Mouse (Mus musculus) layer of hippocampus, postnatal 14 days (tissue): ENCODE measurements around the gene Ptprr. TPM values are rescaled to one million over a fixed set of nuclear protein-coding genes. Genes with fewer than 3 reads are reported as not detected.

Experiments used
- DNase-seq, 2 experiments: peaks; one replicate each; pipeline ENCODE4 v3.0.0; 2021 to 2022; ENCODE audit warnings: low spot score in 2 of 2, mixed read lengths in 1 of 2
- total RNA-seq, 2 experiments: library from RNA; stranded (reverse); gene quantifications; 2 replicates each; pipeline ENCODE4 v1.2.3; 2021

Gene Ptprr
- total RNA-seq, 2 experiments from 2014 or later = 22.2 to 23.2 TPM

GRCm38 (mm10) chr10:116194409-116194808 lies 176.4 kb downstream of the Ptprr start:
- DNase-seq = no peak

DNA sequence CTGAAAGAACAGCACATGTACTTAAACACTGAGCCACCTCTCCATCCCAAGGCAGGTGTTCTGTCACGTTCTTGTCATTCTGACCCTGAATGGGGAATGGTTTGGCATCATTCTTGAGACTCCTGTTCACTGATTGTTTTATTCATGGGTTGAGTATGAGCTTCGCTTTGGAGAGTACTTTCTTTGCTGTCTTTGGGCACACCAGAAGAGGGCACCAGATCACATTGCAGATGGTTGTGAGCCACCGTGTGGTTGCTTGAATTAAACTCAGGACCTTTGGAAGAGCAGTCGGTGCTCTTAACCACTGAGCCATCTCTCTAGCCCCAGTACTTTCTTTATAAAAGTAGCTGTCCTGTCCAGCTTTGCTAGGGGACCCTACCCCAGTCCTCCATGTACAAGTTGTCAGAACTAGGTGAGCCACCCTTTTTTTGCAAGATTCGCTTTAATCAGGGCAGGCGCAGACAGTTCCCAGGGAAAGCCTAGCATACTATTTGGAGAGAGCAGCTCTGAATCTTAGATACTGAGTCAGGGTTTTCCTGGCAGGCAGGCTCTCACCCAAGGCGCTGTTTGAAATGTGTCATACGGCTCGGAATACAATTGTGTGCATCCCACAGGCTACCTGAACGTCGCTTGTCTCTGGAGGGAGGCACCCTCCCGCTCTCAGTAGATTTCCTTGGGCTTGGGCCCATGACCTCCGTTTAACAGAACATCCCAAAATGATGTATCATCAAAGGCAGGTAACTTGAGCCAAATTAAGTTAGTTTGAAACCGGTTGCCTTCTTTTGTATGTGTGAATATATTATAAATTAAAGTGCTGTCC lies 178.8 kb downstream of the Ptprr start:
- DNase-seq = peak; percentile 13 to 29

DNA sequence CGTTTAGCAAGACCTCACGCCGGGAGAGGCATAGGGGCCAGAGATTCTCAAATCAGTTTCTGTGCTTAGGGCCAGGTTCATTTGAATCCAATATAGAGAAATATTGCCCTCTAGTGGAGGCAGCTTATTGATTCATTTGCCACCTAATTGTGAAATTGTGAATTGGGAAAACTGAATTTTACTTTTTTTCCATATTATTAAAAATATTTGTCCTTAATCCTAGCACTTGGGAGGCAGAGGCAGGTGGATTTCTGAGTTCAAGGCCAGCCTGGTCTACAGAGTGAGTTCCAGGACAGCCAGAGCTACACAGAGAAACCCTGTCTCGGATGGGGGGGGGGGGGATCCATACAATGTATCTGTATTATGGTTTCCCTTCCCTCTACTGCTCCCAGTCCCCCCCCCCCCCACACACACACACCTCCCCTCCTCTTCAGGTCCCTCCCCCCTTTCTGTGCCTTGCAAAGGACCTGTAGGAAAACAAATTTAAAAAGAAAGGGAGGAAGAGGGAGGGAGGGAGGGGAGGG lies 179.5 kb downstream of the Ptprr start:
- peak in 1 of 2 experiments; percentile 67 for DNase-seq

- peak in 1 of 2 experiments; percentile 16 for DNase-seq
Observed at GRCm38 (mm10) chr10:116199035-116199434, 181.0 kb downstream of the Ptprr start.

- no peak for DNase-seq
Observed at GRCm38 (mm10) chr10:116201542-116201941, 183.5 kb downstream of the Ptprr start.

GRCm38 (mm10) chr10:116205580-116206358 lies 187.8 kb downstream of the Ptprr start:
- DNase-seq = no peak

DNA sequence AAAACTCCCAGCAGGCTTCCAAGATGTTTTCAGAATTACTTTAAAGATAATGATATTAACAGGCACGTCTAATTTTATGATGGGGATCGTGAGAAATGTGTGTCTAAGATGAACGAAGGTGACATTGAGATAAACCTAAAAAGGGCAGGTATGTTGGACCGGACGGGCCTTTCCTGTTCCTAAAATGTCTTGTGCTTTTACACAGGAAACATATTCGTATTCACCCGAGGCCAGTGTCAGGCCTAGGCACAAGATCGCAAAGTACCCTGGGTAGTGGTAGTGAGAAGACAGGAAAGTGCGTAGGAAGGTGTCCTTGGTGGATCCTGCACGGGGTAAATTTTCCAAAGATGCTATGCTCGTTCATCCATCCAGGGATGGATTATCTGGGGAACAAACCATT lies 188.4 kb downstream of the Ptprr start:
- no peak for DNase-seq

GRCm38 (mm10) chr10:116207987-116208726 lies 190.1 kb downstream of the Ptprr start:
- peak; percentile 29 to 42 for DNase-seq

DNA sequence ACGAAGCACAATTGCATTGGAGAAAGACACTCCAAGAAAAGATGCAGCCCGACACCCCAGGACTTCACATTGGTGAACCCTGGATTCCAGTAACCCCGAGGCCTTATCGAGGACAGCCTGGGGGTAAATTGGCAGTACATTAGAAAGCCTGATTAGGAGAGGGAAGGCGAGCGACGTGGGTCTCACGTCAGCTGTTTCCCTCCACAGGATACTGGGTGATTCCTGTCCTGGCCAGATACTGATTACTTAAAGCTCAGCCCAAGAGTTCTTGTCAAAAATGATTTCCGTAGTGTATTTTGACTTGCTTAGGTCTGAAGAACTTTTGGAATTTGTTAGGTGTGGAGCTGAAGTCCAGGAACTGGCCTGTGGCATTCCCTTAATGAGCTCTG lies 190.7 kb downstream of the Ptprr start:
- no peak for DNase-seq

- DNase-seq = no peak
Observed at GRCm38 (mm10) chr10:116212127-116212526, 194.1 kb downstream of the Ptprr start.

- no peak for DNase-seq
Observed at GRCm38 (mm10) chr10:116220336-116221118, 202.5 kb downstream of the Ptprr start.

DNA sequence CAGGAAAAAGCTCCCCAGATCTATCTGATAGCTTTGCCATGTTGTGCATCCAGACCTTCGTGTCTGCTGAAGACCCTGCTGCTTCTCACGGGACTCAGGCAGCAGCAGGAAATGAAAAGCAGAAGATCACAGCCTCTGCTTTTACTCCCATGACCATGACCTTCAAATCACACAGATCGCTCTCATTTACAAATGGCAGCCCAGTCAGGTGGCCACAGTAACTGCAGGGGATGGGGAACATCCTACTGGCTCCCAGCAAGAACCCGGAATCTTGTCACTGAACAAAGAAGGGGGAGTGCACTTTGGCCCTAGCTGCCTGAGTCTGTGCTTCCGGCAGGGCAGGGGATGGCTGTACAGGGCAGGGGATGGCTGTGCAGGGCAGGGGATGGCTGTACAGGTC lies 217.3 kb downstream of the Ptprr start:
- DNase-seq = no peak

DNA sequence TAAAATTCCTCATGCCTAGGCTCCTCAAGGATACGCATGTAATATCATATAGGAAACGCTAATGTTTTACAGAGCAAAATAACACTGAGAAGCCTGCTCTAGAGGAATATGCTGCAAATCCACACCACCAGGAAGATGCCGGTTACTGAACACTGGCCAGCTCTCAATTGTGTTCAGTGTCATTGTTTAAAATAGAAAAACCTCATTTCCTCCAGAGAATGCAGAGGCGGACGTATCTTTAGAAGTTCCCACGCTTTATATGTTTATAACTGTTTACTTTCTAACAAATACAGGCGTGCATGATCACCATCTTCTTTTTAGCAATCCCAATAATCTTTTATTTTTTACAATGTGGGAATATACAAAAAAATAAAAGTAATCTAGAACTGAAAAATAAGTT lies 224.2 kb downstream of the Ptprr start:
- no peak for DNase-seq

GRCm38 (mm10) chr10:116243373-116243772 lies 225.4 kb downstream of the Ptprr start:
- no peak for DNase-seq

GRCm38 (mm10) chr10:116245632-116246031 lies 227.6 kb downstream of the Ptprr start:
- DNase-seq = no peak

DNA sequence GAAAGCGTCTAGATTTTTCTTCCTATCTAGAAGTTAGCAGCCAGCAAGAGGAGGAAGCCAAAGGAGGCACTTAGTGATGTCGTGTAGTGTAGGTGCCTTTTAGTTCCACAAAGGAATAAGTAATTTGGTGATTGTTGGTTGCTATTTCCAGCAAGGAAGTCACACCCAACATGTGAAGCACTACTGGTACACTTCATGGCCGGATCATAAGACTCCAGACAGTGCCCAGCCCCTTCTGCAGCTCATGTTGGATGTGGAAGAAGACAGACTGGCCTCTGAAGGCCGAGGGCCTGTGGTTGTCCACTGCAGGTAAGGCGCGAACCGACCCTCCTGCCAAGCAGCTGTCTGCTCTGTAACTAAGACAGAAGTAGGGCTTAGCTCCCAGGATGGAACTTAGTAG lies 234.7 kb downstream of the Ptprr start:
- DNase-seq = no peak

GRCm38 (mm10) chr10:116253972-116254371 lies 236.0 kb downstream of the Ptprr start:
- no peak for DNase-seq

DNA sequence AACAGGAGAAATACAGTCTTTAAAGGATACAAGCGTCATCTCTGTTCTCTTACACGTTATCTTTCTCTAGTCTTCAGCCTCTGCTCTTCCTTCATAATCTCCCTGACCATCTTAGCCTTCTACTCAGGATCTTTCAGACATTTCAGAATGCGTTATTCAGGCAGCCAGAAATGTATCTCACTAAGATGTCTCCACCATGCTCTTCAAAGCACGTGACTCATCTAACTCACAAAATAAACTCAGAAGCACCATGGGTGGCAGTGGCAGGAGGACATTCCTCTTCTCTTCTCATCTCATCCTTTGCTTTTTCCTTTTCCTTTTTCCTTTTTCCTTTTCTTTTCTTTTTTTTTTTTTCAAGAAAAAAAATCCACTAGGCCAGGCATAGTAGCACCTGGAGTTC lies 241.3 kb downstream of the Ptprr start:
- DNase-seq = no peak

- peak; percentile 11 to 23 for DNase-seq
Observed at GRCm38 (mm10) chr10:116260658-116261433, 242.8 kb downstream of the Ptprr start.

DNA sequence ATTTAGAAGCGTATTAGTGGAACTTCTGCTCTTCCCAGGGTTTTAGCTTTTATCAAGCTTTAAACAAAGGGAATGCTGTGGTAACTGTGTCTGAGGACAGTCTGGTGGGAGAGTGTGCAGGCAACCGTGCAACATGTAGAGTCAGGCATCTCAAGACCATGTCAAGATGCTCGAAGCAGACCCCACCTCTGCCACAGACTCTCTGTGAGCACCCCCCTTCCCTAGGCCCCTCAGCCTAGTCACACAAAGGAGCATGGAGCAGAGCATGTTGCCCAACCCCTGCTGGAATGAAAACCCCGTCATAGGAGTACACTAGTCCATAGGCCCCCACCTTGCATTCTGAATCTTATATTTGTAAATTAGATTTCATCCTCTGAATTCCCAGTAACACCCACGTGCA lies 243.5 kb downstream of the Ptprr start:
- no peak for DNase-seq
